Mouse (Mus musculus) intestine, embryonic 16.5 days (tissue): ENCODE measurements at regions not wholly inside any gene's neighbourhood (a gene's known extent, or its start where the extent isn't known, plus 50 kb on each side); places are given as distances from the start of the nearest gene placed in this dataset.

Experiments
- ATAC-seq: fragments of 200-750 bp; cut with Nextera tagmentation; 2 replicates; pipeline ENCODE4 v1.8.0; 2017; ENCODE audit warnings: moderate TSS enrichment, moderate library complexity
- H3K27ac ChIP-seq: fragments of 300-500 bp; sonication (generic); 2 replicates; pipeline ENCODE4 v1.5.1; 2014; ENCODE audit warnings: mild to moderate bottlenecking, low read length
- H3K27me3 ChIP-seq: fragments of 300-500 bp; sonication (generic); replicated peaks from 2 replicates; pipeline ENCODE4 v1.6.1; 2014; ENCODE audit warnings: low read length, control low read depth, mixed read lengths; ENCODE audit not compliant: control insufficient read depth, insufficient read depth
- H3K36me3 ChIP-seq: fragments of 300-500 bp; sonication (generic); 2 replicates; pipeline ENCODE4 v1.6.1; 2014; ENCODE audit warnings: low read length, control low read depth; ENCODE audit not compliant: control insufficient read depth, insufficient read depth
- H3K4me1 ChIP-seq: fragments of 300-500 bp; sonication (generic); 2 replicates; pipeline ENCODE4 v1.6.1; 2014; ENCODE audit warnings: low read length, control low read depth, mixed read lengths; ENCODE audit not compliant: control insufficient read depth, insufficient read depth
- H3K4me2 ChIP-seq: fragments of 300-500 bp; sonication (generic); 2 replicates; pipeline ENCODE4 v1.6.1; 2014; ENCODE audit warnings: low read depth, low read length, control low read depth
- H3K4me3 ChIP-seq: fragments of 300-500 bp; sonication (generic); 2 replicates; pipeline ENCODE4 v1.5.1; 2014; ENCODE audit warnings: mild to moderate bottlenecking, low read length
- H3K9ac ChIP-seq: fragments of 300-500 bp; sonication (generic); 2 replicates; pipeline ENCODE4 v1.6.1; 2014; ENCODE audit warnings: low read depth, low read length
- H3K9me3 ChIP-seq: fragments of 300-500 bp; sonication (generic); 2 replicates; pipeline ENCODE4 v1.6.1; 2016; ENCODE audit warnings: low read length, control low read depth; ENCODE audit not compliant: control insufficient read depth
- whole genome bisulfite sequencing: fragments of 180-500 bp; shearing (Covaris S2); extraction: QIAGEN DNeasy Blood & Tissue Kit; methylation state at CpG from one replicate; pipeline ENCODE4 v1.1.7; 2014; 5-methylcytosine and 5-hydroxymethylcytosine counted together

DNA sequence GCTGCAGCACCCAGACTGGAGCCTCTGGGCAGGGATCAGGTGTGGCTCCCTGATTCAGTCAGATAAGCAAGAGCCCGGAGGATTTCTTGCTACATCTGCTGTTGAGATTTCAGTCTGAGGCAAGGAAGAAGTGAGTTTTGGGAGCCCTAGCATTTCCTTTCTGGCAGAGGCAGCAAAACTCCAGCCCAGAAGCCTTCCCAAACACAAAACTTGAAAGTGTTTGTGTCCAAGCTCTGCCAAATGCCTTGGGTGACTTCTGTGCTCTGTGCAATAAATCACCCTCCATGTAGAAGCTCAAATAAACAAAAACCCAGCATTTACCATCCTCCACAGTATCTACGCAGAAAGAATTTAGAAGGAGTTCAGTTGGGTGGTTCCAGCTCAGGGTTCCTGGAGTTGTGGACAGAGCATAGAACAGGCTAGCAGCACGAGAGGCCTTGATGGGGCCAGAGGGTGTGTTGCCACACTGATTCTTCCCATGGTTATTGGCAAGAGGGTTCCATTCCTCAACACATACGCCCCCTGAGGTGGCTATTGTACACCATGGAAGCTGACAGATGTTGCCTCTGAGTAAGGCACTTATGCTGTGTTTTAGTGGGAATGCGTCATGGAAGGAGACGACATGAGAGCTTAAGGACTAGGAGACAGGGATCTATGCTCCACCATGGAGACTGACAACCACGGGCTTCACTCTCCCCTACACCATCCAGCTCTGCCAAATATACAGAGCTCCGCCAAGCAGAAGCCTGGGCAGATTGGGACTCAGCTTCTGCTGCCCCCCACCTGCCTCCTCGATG lies 125.1 kb downstream of the Tmem17 start:
- ATAC-seq, result peak; percentile 39; the same call in 1 of the 2 replicates
- WGBS, result 58% methylated on average over 9 of the region's 9 CpGs
- H3K36me3 ChIP-seq, result no peaks in the 10 kb centered on the region
- H3K4me3 ChIP-seq, result no peak overlapping the region
- no peaks in the 10 kb centered on the region for H3K9me3 ChIP-seq
- H3K4me1 ChIP-seq, result peaks cover 13% of the 10 kb centered on the region
- no peaks in the 10 kb centered on the region for H3K27me3 ChIP-seq
- no peak overlapping the region for H3K4me2 ChIP-seq
- 0 out of 2 replicates have a peak overlapping the region, but pooled peaks have one; percentile 2 for H3K27ac ChIP-seq
- H3K9ac ChIP-seq, result no peak overlapping the region

- H3K4me1 ChIP-seq, result peaks cover 7% of the 10 kb centered on the region; the same call in 1 of the 2 replicates
- WGBS, result 67% methylated on average over 6 of the region's 6 CpGs
- no peaks in the 10 kb centered on the region for H3K9me3 ChIP-seq
- H3K36me3 ChIP-seq, result no peaks in the 10 kb centered on the region
- H3K4me3 ChIP-seq, result no peak overlapping the region
- H3K4me2 ChIP-seq, result no peak overlapping the region
- ATAC-seq, result no peak
- no peak overlapping the region for H3K27ac ChIP-seq
- H3K27me3 ChIP-seq, result no peaks in the 10 kb centered on the region
- H3K9ac ChIP-seq, result no peak overlapping the region
These were observed 126.3 kb downstream of the Tmem17 start for GRCm38 (mm10) chr11:22638171-22638570.

DNA sequence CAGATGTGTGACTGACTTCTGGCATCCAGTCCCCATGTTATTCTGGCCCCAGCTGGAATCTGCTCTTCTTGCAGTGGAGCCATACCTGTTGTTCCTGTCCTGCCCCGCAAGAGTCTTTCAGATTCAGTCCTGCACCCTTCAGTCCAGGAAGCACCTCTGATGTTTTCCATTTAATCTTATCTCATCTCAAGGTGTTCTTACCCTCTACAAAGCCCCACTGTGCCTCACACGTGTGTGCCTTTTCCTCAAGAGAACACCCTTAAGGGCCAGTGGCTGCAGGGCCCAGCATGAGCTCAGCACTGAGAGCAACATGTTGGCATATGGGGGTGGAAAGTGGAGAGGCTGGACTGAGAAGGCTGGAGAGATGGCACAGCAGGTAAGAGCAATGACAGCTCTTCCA lies 126.8 kb downstream of the Tmem17 start:
- no peak overlapping the region for H3K4me3 ChIP-seq
- H3K27me3 ChIP-seq, result no peaks in the 10 kb centered on the region
- H3K9me3 ChIP-seq, result no peaks in the 10 kb centered on the region
- H3K9ac ChIP-seq, result no peak overlapping the region
- H3K36me3 ChIP-seq, result no peaks in the 10 kb centered on the region
- H3K4me1 ChIP-seq, result peaks cover 7% of the 10 kb centered on the region; the same call in 1 of the 2 replicates
- H3K4me2 ChIP-seq, result no peak overlapping the region
- 52% methylated on average over 2 of the region's 2 CpGs for WGBS
- no peak overlapping the region for H3K27ac ChIP-seq
- ATAC-seq, result peak; percentile 54; the same call in 1 of the 2 replicates

DNA sequence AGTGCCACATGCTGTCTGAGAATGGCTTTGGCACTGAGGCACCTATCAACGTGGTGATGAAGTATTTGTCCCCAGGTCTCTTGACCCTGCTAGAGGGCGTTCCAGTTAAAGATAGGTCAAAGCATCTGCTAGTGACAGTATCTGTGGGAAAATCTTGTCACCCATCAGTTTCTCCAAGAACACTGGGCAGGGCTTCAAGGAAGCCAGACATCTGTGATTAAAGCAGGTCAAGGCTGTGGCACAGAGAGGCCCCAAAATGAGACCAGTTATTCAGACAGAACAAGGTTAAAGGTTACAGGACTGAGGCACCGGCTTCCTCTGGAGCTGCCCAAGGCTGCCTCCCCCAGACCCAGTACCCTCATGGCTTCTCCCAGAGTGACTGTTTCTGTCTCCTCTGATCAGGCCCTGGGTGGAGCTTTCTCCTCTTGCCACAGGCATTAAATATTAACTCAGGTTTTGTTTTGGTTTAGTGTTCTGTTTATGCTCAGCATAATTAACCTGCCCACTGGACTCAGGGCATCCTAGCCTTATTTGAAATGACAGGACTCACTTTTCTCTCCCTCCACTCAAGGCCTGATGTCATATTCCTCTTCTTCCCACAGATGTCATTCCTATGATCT lies 128.6 kb downstream of the Tmem17 start:
- H3K4me2 ChIP-seq, result no peak overlapping the region
- no peaks in the 10 kb centered on the region for H3K9me3 ChIP-seq
- no peaks in the 10 kb centered on the region for H3K27me3 ChIP-seq
- WGBS, result 33% methylated on average over 3 of the region's 3 CpGs
- ATAC-seq, result no peak
- no peaks in the 10 kb centered on the region for H3K36me3 ChIP-seq
- no peak overlapping the region for H3K27ac ChIP-seq
- no peak overlapping the region for H3K9ac ChIP-seq
- H3K4me3 ChIP-seq, result no peak overlapping the region
- H3K4me1 ChIP-seq, result peaks cover 9% of the 10 kb centered on the region

DNA sequence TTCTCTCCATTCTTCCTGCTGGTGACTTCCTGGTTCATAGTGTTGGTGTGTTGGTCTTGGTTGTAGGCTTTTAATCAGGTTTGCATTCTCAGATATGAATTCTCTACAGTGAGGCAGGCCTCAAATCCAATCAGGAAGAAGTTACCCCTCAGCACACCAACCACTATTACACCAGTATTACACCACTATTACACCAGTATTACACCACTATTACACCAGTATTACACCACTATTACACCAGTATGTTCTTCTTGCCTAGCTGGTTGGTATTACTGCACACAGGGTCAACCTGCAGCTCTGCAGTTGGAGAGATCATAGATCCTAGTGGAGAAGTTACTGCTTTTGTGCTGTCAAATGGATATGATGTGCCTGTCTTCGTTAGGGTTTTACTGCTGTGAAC lies 129.6 kb downstream of the Tmem17 start:
- Histone ChIP-seq H3K4me1 (peaks cover 9% of the 10 kb centered on the region), H3K4me3 (no peak overlapping the region), H3K9ac (no peak overlapping the region), H3K4me2 (no peak overlapping the region), H3K27ac (no peak overlapping the region), H3K9me3 (no peaks in the 10 kb centered on the region), H3K36me3 (no peaks in the 10 kb centered on the region), H3K27me3 (no peaks in the 10 kb centered on the region)
- no peak for ATAC-seq
- WGBS, result 91% methylated on average over 1 of the region's 1 CpGs

- WGBS, result 42% methylated on average over 3 of the region's 3 CpGs
- H3K27ac ChIP-seq, result peak overlapping the region; percentile 45; the same call in 1 of the 2 replicates
- peaks cover 2% of the 10 kb centered on the region; the same call in 1 of the 2 replicates for H3K4me1 ChIP-seq
- no peaks in the 10 kb centered on the region for H3K27me3 ChIP-seq
- H3K9me3 ChIP-seq, result no peaks in the 10 kb centered on the region
- H3K36me3 ChIP-seq, result no peaks in the 10 kb centered on the region
- no peak overlapping the region for H3K9ac ChIP-seq
- no peak overlapping the region for H3K4me3 ChIP-seq
- no peak overlapping the region for H3K4me2 ChIP-seq
- peak; percentile 65; the same call in 1 of the 2 replicates for ATAC-seq
These were observed 132.2 kb downstream of the Tmem17 start for GRCm38 (mm10) chr11:22644010-22644625.

GRCm38 (mm10) chr11:22644877-22645276 lies 133.0 kb downstream of the Tmem17 start:
- Histone ChIP-seq H3K36me3 (no peaks in the 10 kb centered on the region), H3K27ac (no peak overlapping the region), H3K27me3 (no peaks in the 10 kb centered on the region), H3K9me3 (no peaks in the 10 kb centered on the region), H3K4me1 (peaks cover 2% of the 10 kb centered on the region; the same call in 1 of the 2 replicates), H3K4me3 (no peak overlapping the region), H3K9ac (no peak overlapping the region), H3K4me2 (no peak overlapping the region)
- no peak for ATAC-seq
- 60% methylated on average over 1 of the region's 1 CpGs for WGBS

DNA sequence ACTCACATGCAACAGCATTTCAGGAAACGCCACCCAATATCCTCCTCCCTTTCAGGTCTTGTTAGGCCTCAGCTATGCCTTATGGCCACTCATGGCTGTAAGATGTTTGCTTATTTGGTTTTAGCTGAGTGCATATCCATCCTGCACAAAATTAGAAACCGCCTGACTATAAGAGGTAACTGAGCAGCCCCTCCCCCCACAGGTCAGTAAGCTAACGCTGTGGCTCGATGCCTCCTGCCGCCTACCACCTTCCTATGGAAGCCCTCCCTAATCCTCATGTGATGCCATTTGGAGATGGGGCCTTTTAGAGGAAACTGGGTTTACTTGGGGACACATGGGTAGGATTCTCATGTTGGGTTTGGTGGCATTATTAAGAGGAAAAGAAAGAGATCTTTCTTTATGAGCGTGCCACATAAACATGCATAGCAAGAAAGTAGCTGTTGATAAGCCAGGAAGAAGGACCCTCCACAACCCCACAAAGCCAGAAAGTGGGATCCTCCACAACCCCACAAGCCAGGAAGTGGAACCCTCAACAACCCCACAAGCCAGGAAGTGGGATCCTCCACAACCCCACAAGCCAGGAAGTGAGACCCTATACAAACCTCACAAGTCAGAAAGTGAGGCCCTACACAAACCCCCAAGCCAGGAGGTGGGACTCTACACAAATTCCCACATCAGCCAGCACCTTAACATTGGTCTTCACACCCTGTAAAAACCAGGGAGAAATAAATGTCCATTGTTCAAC lies 134.5 kb downstream of the Tmem17 start:
- no peaks in the 10 kb centered on the region for H3K36me3 ChIP-seq
- ATAC-seq, result no peak
- H3K27me3 ChIP-seq, result no peaks in the 10 kb centered on the region
- H3K9me3 ChIP-seq, result no peaks in the 10 kb centered on the region
- H3K4me2 ChIP-seq, result no peak overlapping the region
- H3K9ac ChIP-seq, result no peak overlapping the region
- H3K4me3 ChIP-seq, result no peak overlapping the region
- peaks cover 2% of the 10 kb centered on the region; the same call in 1 of the 2 replicates for H3K4me1 ChIP-seq
- 79% methylated on average over 6 of the region's 6 CpGs for WGBS
- H3K27ac ChIP-seq, result no peak overlapping the region

DNA sequence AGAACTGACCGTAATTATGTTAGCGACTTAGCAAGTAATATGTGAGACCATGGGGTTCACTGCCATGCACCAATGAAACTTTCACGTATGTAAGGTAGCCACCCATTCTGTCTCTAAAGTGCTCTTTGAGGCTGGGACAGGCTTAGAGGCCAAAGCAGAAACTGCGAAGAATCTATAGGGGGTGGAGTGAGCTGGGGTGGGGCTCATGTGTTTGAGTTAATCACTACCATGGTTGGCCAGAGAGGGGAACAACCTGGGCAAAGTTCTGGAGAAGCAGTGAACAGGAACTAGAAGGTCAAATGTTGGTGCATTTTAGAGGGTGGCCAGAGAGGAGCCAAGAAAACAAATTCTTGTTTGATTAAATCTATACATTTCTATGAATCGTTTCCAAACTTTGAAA lies 136.4 kb downstream of the Tmem17 start:
- Histone ChIP-seq H3K9me3 (no peaks in the 10 kb centered on the region), H3K4me3 (no peak overlapping the region), H3K9ac (no peak overlapping the region), H3K27me3 (no peaks in the 10 kb centered on the region), H3K4me2 (no peak overlapping the region), H3K27ac (no peak overlapping the region), H3K4me1 (peaks cover 2% of the 10 kb centered on the region; the same call in 1 of the 2 replicates), H3K36me3 (no peaks in the 10 kb centered on the region)
- peak; percentile 63; the same call in 1 of the 2 replicates for ATAC-seq
- WGBS, result 81% methylated on average over 5 of the region's 5 CpGs
